Mouse (Mus musculus): ENCODE data around the gene Syn3. TPM values are rescaled to one million over a fixed set of nuclear protein-coding genes. Genes with fewer than 3 reads are reported as not detected.

Gene Syn3
- polyA plus RNA-seq, 1 experiment, result 9.5 TPM

GRCm38 (mm10) chr10:86021408-86021748 is 477.3 kb downstream of the Syn3 start:
- no peaks in the 10 kb centered on the region for H3K27me3 ChIP-seq (ENCODE audit: control insufficient read depth, insufficient read depth, low read length)
- no peaks in the 10 kb centered on the region; the same call in 1 of the 2 replicates for H3K4me1 ChIP-seq (ENCODE audit: control insufficient read depth, insufficient read depth, low read length)
- 1% methylated on average over 3 of the region's 3 CpGs for WGBS
- TF ChIP-seq POLR2A (IDR thresholded peaks at IDR 0.05; ENCODE audit: borderline replicate concordance, insufficient read depth, low read length), result no peak
- TF ChIP-seq CTCF (IDR thresholded peaks at IDR 0.05; ENCODE audit: borderline replicate concordance, insufficient read depth, low read depth, low read length), result no peak
- no peak for DNase-seq
- peak overlapping the region; percentile 49 for H3K4me3 ChIP-seq (replicated peaks; ENCODE audit: insufficient read depth, low read depth, low read length)
- no peak overlapping the region for H3K27ac ChIP-seq (ENCODE audit: insufficient read depth, low read length)

GRCm38 (mm10) chr10:86018813-86019212 is 479.9 kb downstream of the Syn3 start:
- WGBS, result 49% methylated on average over 5 of the region's 5 CpGs
- no peaks in the 10 kb centered on the region; the same call in 1 of the 2 replicates for H3K4me1 ChIP-seq (ENCODE audit: control insufficient read depth, insufficient read depth, low read length)
- no peak for DNase-seq
- H3K4me3 ChIP-seq (replicated peaks; ENCODE audit: insufficient read depth, low read depth, low read length), result no peak overlapping the region
- no peaks in the 10 kb centered on the region for H3K27me3 ChIP-seq (ENCODE audit: control insufficient read depth, insufficient read depth, low read length)
- no peak overlapping the region for H3K27ac ChIP-seq (ENCODE audit: insufficient read depth, low read length)
- TF ChIP-seq CTCF (IDR thresholded peaks at IDR 0.05; ENCODE audit: borderline replicate concordance, insufficient read depth, low read depth, low read length), result no peak
- no peak for TF ChIP-seq POLR2A (IDR thresholded peaks at IDR 0.05; ENCODE audit: borderline replicate concordance, insufficient read depth, low read length)

- no peaks in the 10 kb centered on the region for H3K27me3 ChIP-seq (ENCODE audit: control insufficient read depth, insufficient read depth, low read length)
- no peak overlapping the region for H3K27ac ChIP-seq (ENCODE audit: insufficient read depth, low read length)
- TF ChIP-seq POLR2A (IDR thresholded peaks at IDR 0.05; ENCODE audit: borderline replicate concordance, insufficient read depth, low read length) (no peak), CTCF (IDR thresholded peaks at IDR 0.05; ENCODE audit: borderline replicate concordance, insufficient read depth, low read depth, low read length) (no peak)
- no peak overlapping the region for H3K4me3 ChIP-seq (replicated peaks; ENCODE audit: insufficient read depth, low read depth, low read length)
- no peak for DNase-seq
- no peaks in the 10 kb centered on the region; the same call in 1 of the 2 replicates for H3K4me1 ChIP-seq (ENCODE audit: control insufficient read depth, insufficient read depth, low read length)
- WGBS, result 93% methylated on average over 7 of the region's 7 CpGs
Observed at GRCm38 (mm10) chr10:86017781-86018180, 480.9 kb downstream of the Syn3 start.

- H3K27me3 ChIP-seq (ENCODE audit: control insufficient read depth, insufficient read depth, low read length), result no peaks in the 10 kb centered on the region
- no peak for DNase-seq
- no peaks in the 10 kb centered on the region for H3K4me1 ChIP-seq (ENCODE audit: control insufficient read depth, insufficient read depth, low read length)
- no peak within 1 kb of the TSS for H3K27ac ChIP-seq (ENCODE audit: insufficient read depth, low read length)
- H3K4me3 ChIP-seq (replicated peaks; ENCODE audit: insufficient read depth, low read depth, low read length), result no peak within 1 kb of the TSS
- WGBS, result 96% methylated on average over 2 of the region's 2 CpGs
- no peak for TF ChIP-seq POLR2A (IDR thresholded peaks at IDR 0.05; ENCODE audit: borderline replicate concordance, insufficient read depth, low read length)
- TF ChIP-seq CTCF (IDR thresholded peaks at IDR 0.05; ENCODE audit: borderline replicate concordance, insufficient read depth, low read depth, low read length), result no peak
Observed at GRCm38 (mm10) chr10:86011781-86012180, 486.9 kb downstream of the Syn3 start, which contains the start of gene Bpifc. Gene Bpifc, minus strand, starts transcription at chr10:86011895.

- DNase-seq, result no peak
- Histone ChIP-seq H3K27me3 (ENCODE audit: control insufficient read depth, insufficient read depth, low read length) (no peaks in the 10 kb centered on the region), H3K4me1 (ENCODE audit: control insufficient read depth, insufficient read depth, low read length) (no peaks in the 10 kb centered on the region), H3K4me3 (replicated peaks; ENCODE audit: insufficient read depth, low read depth, low read length) (no peak overlapping the region), H3K27ac (ENCODE audit: insufficient read depth, low read length) (no peak overlapping the region)
- 81% methylated on average over 2 of the region's 2 CpGs for WGBS
- TF ChIP-seq POLR2A (IDR thresholded peaks at IDR 0.05; ENCODE audit: borderline replicate concordance, insufficient read depth, low read length) (no peak), CTCF (IDR thresholded peaks at IDR 0.05; ENCODE audit: borderline replicate concordance, insufficient read depth, low read depth, low read length) (no peak)
Observed at GRCm38 (mm10) chr10:86011172-86011571, 487.5 kb downstream of the Syn3 start.

GRCm38 (mm10) chr10:86010636-86011035 is 488.1 kb downstream of the Syn3 start:
- Histone ChIP-seq H3K27ac (ENCODE audit: insufficient read depth, low read length) (no peak overlapping the region), H3K27me3 (ENCODE audit: control insufficient read depth, insufficient read depth, low read length) (no peaks in the 10 kb centered on the region), H3K4me1 (ENCODE audit: control insufficient read depth, insufficient read depth, low read length) (no peaks in the 10 kb centered on the region), H3K4me3 (replicated peaks; ENCODE audit: insufficient read depth, low read depth, low read length) (no peak overlapping the region)
- no peak for TF ChIP-seq POLR2A (IDR thresholded peaks at IDR 0.05; ENCODE audit: borderline replicate concordance, insufficient read depth, low read length)
- TF ChIP-seq CTCF (IDR thresholded peaks at IDR 0.05; ENCODE audit: borderline replicate concordance, insufficient read depth, low read depth, low read length), result no peak
- 57% methylated on average over 6 of the region's 6 CpGs for WGBS
- no peak for DNase-seq

- TF ChIP-seq POLR2A (IDR thresholded peaks at IDR 0.05; ENCODE audit: borderline replicate concordance, insufficient read depth, low read length) (no peak), CTCF (IDR thresholded peaks at IDR 0.05; ENCODE audit: borderline replicate concordance, insufficient read depth, low read depth, low read length) (no peak)
- 88% methylated on average over 2 of the region's 2 CpGs for WGBS
Observed at GRCm38 (mm10) chr10:86009688-86010087, 489.0 kb downstream of the Syn3 start.

GRCm38 (mm10) chr10:86006455-86006854 is 492.2 kb downstream of the Syn3 start:
- WGBS, result 57% methylated on average over 5 of the region's 5 CpGs
- Histone ChIP-seq H3K4me3 (replicated peaks; ENCODE audit: insufficient read depth, low read depth, low read length) (no peak overlapping the region), H3K27ac (ENCODE audit: insufficient read depth, low read length) (no peak overlapping the region), H3K4me1 (ENCODE audit: control insufficient read depth, insufficient read depth, low read length) (no peaks in the 10 kb centered on the region), H3K27me3 (ENCODE audit: control insufficient read depth, insufficient read depth, low read length) (no peaks in the 10 kb centered on the region)
- peak in 1 of 2 experiments; percentile 4 for DNase-seq
- no peak for TF ChIP-seq POLR2A (IDR thresholded peaks at IDR 0.05; ENCODE audit: borderline replicate concordance, insufficient read depth, low read length)
- no peak for TF ChIP-seq CTCF (IDR thresholded peaks at IDR 0.05; ENCODE audit: borderline replicate concordance, insufficient read depth, low read depth, low read length)

More at GRCm38 (mm10) chr10:86009688-86010087, 489.0 kb downstream of the Syn3 start:
- Histone ChIP-seq H3K27me3 (ENCODE audit: control insufficient read depth, insufficient read depth, low read length) (no peaks in the 10 kb centered on the region), H3K4me1 (ENCODE audit: control insufficient read depth, insufficient read depth, low read length) (no peaks in the 10 kb centered on the region), H3K4me3 (replicated peaks; ENCODE audit: insufficient read depth, low read depth, low read length) (no peak overlapping the region), H3K27ac (ENCODE audit: insufficient read depth, low read length) (no peak overlapping the region)
- no peak for DNase-seq

Other genes with a start within 250 kb of the Syn3 start
- gene Timp3, start 198.5 kb downstream of the Syn3 start, polyA plus RNA-seq (2012; rRNA removed), result 47.7 and 48.9 TPM in 2 replicates
- 189 and 192 TPM in 2 replicates for gene Hsp90b1, start 206.6 kb upstream of the Syn3 start, polyA plus RNA-seq (2012; rRNA removed)
- gene Ttc41, start 206.9 kb upstream of the Syn3 start, polyA plus RNA-seq (2012; rRNA removed), result 2.7 and 2.9 TPM in 2 replicates